Mouse (Mus musculus): ENCODE data around the gene BC049762. TPM values are rescaled to one million over a fixed set of nuclear protein-coding genes. Genes with fewer than 3 reads are reported as not detected.

The BC049762 gene
- total RNA-seq, 2 experiments from 2014 or later = not detected

DNA sequence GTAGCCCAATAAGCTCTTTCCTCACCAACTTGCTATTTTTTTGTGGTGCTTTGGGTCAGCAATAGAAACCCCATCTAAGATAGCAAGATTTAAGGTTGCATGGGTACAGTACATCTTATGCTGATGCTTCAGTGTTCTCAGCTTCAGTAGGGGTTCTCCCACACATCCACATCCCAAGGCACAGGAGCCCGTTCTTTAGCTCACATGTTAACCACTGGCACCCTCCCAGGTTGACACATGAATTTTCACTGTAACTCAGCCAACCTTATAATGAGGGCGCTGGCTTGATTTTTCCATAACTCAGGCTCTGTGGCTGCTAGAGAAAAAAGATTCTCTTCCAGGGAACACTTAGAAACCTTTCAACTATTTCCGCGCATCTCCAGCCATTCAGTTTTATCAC is 35.7 kb downstream of the BC049762 start:
- intact Hi-C loops (cut with DNase I; ENCODE audit: low total_unique reads) = no loop called here
- DNase-seq = no peak

DNA sequence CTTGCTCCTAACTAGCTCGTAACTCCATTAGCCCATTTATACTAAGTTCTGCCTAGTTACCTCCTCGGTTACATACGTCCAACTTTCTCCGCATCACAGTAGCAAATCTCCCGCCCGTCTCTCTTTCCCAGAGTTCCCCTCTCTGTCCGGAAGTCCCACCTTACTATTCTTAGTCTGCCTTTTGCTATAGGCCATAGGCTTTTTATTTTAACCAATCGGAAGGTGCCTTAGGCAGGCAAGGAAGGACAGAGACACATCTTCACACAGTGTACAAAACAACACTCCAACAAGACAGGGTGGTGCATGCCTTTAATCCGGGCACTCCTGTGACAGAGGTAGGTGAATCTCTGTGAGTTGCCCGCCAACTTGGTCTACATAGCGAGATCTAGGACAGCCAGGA is 42.5 kb downstream of the BC049762 start, which contains the start of gene Gm12569:
Gene Gm12569 (plus strand): TSS at position 166 of the 400 bp plus-strand sequence.
- DNase-seq = no peak
- intact Hi-C loops (cut with DNase I; ENCODE audit: low total_unique reads) = no loop called here

- intact Hi-C loops (cut with DNase I; ENCODE audit: low total_unique reads) = no loop called here
- DNase-seq = no peak
Measured at GRCm38 (mm10) chr11:51219396-51219980, 43.4 kb downstream of the BC049762 start.

DNA sequence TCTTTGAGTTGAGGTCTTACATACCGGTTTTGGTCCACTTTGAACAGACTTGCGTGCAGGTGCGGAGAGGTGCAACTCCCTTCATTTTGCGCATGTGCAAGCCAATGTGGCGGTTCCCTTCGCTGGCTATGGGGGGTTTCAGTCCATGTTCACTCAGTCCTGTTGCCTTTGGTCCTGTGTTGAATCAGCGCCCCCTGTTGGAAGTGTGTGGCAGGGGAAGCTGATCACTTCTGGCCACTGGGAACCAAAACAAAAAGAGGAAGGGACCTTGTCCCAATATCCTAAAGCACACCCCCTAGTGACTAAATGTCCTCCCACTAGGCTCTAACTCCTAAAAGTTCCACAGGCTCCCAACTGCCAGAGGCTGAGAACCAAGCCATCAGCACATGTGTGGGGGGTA is 48.8 kb downstream of the BC049762 start:
- DNase-seq = no peak
- intact Hi-C loops (cut with DNase I; ENCODE audit: low total_unique reads) = no loop called here

GRCm38 (mm10) chr11:51211426-51211825 is 51.4 kb downstream of the BC049762 start:
- intact Hi-C loops (cut with DNase I; ENCODE audit: low total_unique reads) = no loop called here

GRCm38 (mm10) chr11:51207758-51208157 is 55.1 kb downstream of the BC049762 start:
- intact Hi-C loops (cut with DNase I; ENCODE audit: low total_unique reads) = no loop called here

More at GRCm38 (mm10) chr11:51211426-51211825, 51.4 kb downstream of the BC049762 start:
- DNase-seq = no peak

More at GRCm38 (mm10) chr11:51207758-51208157, 55.1 kb downstream of the BC049762 start:
- DNase-seq = no peak

Other genes starting within 250 kb of the BC049762 start
- not detected for gene Olfr54, start 248.8 kb downstream of the BC049762 start, total RNA-seq (2021)
- not detected for gene Olfr1375, start 214.9 kb downstream of the BC049762 start, total RNA-seq (2021)
- 1 to 10 TPM; 1.7 to 1.9 TPM for gene Zfp354a, start 203.8 kb downstream of the BC049762 start, total RNA-seq (2021)
- not detected for gene Gm12569, start 42.6 kb downstream of the BC049762 start, total RNA-seq (2021)
- gene Clk4, start 1.3 kb downstream of the BC049762 start, total RNA-seq (2021) = 10 to 100 TPM; 27.1 to 43.5 TPM
- 1 to 10 TPM; 4.7 to 5.9 TPM for gene Col23a1, start 26.9 kb upstream of the BC049762 start, total RNA-seq (2021)

Measured in gastrocnemius, postnatal 14 days (tissue).